Mouse (Mus musculus): ENCODE measurements around the gene Myh7. TPM values are rescaled to one million over a fixed set of nuclear protein-coding genes. Genes with fewer than 3 reads are reported as not detected.

Myh7 gene
- not detected for total RNA-seq (2023)

DNA sequence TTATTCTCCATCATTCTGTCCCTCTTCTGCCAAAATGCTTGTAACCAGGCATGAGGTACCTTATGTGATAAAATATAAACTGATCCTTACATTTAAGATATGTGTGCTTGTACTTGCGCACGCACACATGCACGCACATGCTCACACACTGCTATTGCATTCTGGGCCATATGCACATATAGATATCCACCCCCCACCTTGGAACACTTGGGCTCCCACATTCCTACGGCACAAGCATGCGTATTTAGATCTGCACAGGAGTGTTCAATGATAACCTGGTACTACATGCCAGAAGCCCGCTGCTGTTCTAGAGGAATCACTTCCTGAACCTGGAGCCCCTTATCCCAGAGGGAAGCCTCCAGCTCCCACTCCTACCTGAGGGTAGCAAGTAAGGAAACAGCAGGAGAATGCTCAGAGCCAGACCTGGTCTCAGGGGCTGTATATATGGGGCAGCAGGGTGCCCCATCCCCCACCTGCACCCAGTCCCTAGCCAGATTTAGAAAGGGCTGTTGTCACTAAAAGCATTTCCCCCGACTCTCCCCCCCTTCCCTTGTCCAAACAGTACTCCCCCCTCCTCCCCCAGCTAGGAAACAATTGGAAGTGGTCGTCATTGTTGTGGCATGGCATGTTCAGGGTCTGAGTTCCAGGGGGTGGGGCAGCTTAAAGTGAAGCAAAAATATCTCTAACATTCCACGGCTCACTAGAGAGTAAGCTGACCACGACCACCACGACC is at the start of gene Myh7:
Myh7 (minus strand) TSS at position 491 of the 733 bp plus-strand sequence.

DNA sequence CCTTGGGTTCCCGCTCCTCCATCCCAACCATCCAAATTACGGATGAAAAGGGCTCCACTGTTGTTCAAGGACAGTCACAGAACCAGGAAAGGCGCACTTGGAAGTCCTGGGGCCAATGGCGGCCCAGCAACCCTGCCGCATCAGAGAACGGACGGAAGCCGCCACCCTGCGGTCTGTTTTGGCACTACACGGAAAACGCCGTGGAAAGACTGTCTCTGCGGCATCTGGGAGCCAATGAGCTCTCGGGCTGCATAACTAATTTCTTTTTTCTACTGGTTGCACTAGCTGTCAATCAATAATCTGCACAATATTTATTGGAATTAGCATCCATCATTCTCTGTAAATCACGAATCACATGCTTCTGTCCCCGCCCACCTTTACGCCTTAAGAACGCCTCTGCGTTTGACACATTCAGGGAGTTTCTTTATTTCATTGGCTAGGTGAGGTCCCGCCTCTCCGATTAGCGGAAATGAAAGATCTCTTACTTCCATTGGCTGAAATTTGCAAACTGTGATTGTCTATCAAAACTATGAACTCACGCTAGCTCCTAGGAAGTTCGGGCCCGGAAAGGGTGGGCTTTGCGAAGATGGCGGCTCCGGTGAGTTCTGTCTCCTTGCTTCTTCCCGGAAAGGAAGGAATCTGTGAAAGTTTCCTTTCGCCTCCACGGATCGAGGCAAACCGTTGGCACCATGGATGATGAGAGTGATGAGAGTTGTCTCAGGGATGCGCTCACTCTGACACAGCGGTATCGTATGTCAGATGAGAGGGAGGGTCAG is 20.8 kb upstream of the Myh7 start, which contains the start of gene Ngdn:
Ngdn (plus strand) TSS at position 464 of the 776 bp plus-strand sequence.

DNA sequence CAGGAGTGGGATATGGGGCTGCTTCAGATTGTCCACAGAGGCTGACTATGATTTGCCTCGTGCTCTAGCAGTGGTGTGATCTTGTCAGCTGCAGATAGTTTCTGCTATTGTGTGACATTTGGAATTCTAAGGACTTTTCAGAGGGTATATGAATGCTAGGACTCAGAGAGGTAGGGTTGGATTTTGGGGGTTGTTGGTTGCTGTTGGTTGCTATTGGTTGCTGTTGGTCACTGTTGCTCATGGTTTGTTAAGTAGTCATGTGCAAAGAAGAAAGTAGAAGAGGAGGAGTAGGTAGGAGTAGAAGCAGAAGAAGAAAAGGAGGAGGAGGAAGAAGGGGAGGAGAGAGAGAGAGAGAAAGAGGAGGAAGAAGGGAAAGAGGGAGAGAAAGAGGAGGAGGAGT is 17.8 kb downstream of the Myh7 start, which contains the start of gene Gm17428:
Gm17428 (plus strand) TSS at position 301 of the 400 bp plus-strand sequence.

DNA sequence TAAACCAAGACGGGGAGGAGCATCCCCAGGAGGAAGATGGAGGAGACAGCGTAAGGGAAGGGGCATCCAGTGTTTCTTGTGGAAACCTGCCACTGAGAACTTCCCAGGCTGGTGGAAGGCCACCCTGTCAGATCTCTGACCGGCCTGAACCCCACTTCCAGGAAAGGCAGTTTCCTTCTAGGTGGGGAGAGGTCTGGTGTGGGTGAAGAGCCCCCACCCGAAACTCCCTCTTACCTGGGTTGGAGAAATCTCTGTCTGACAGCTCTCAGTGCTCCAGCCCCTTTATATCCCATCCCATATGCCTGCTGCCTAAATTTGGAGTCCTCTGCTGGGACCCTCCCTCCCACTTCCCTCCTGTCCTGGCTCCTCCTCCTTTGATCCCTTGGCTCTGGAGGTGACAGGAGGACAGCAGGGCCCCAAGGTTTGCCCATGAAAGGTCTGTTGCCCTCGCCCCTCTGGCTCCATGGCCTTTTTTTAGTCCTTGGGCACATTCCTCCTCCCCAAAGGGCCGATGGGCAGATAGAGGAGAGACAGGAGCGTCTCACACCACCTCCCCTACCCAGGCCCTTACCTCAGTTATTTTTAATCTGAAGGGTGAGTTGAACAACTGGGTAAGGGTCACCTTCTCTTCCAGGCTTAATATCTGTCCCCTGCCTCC is 28.0 kb downstream of the Myh7 start, which contains the start of gene Myh6:
Myh6 (minus strand) TSS at position 608 of the 658 bp plus-strand sequence.

DNA sequence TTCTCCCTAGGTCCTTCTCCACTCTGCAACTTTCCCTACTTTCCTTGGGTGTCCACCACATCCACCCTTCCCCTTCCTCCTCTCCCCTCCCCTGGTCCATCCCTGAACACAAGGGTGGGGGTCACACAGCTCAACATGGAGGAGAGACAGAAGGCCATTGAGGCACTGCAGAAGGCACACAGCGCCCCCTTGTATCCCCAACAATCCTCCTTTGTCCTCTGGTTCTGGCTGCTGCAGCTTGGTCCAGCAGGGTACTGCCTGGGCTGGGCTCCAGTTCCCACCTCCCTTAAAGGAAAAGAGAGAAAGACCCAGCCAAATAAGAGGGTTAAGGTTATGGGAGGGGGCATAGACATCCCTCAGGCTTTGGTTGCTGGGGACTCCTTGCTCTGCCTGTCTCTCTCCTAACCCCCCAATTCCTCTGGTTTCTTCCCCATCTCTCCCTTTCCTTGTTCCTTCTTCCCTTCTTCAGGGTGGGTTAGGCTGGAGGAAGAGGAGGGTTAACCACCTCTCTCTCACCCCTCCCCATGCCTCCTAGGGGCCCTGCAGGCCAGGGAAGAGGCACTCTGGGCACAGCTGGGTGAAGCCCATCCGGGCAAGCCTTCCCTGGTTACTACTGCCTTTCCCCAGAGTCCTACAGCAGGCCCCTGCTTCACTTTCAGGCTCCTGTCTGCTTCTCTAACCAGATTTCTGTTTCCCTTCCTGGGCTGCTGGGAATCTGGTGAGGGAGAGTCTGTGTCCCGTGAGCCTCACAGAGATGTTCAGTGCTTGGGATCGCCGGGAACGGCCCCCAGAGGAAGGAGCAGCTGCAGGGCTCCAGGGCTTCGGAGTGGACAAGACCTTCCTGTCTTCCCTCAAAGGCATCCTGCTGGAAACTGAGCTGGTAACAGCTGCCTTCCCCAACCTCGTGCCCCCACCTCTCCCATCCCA is 58.3 kb downstream of the Myh7 start, which contains the start of gene Cmtm5:
Cmtm5 (plus strand) TSS at position 358 of the 927 bp plus-strand sequence.

DNA sequence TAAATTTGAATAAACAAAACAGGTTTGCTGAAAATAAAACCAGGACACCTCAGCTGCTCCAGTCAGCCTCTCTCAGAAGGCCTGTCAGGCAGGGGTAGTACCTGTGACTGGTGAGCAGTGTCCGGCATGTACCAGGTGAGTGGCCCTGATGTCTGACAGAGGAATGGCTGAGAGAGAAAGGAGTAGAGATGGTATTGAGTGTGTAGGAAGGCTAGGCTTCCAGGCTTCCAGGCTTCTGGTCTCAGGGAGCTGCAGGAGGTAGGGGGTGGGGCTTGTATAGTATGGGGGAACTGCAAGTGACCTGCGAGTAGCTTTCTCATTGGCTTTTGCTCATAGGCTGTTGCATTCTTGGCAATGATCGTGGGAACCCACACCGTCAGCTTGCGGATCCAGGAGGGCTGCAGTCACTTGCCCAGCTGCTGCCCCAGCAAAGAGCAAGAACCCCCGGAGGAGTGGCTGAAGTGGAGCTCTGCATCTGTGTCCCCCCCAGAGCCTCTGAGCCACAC is 61.7 kb downstream of the Myh7 start, which contains the start of gene Il25:
Il25 (plus strand) TSS at position 51 of the 506 bp plus-strand sequence.

DNA sequence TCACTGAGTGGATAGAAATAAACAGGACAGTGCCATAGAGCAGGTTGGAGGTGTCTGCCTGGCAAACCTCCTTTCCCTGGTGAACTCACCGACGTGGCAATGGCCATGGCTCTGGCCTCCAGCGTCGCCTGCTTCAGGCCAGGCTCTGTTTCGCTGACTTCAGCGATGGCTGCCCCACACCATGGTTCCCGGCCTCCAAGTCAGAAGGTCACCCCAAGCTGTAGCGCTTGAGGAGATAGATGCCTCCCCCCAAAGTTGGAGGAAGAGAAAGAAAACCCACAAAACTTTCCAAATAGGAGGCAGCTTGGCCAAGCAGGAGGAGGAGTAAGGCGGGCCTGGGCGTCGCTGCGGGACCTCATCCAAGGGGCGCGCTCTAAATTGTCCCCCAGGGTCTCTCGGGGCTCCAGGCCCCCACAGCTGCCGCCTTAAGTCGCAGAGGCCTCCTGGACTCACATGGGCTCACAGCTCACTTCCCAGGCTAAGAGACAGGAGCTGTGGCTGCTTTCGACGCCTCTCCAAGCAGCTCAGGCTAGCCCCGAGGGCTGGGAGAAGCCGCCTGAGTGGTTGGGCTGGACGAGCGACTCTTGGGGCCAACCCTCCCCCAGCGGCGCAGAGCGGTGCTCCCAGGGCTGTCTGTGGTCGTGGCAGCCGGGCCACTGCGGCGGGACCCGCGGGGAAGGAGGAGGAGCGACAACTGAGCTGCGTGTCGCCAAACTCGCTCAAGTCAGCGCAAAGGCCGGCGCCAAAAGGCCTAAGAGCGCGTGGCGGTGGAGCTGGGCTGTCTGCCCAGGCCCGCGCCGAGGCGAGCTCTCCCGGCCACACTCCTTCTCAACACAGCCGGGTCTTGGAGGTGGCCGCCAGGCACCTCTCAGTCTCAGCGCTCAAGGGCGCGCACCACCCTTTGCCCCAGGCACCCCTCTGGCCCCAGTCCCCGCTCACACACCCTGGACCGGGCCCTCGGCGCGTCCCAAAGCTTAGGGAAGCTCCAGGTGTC is 68.8 kb downstream of the Myh7 start, which contains the start of gene Efs:
Efs (minus strand) TSS at position 778 of the 994 bp plus-strand sequence.

Other genes starting within 250 kb of the Myh7 start
- 10 to 100 TPM; 33.9 to 35.1 TPM for gene Slc7a8, start 212.7 kb downstream of the Myh7 start, total RNA-seq (2023)
- not detected for gene Rnf212b, start 180.5 kb downstream of the Myh7 start, total RNA-seq (2023)
- gene Homez, start 123.7 kb downstream of the Myh7 start, total RNA-seq (2023) = 10 to 100 TPM in 1 of 2 experiments, 1 to 10 TPM in 1; 8.8 to 10.4 TPM
- gene Ppp1r3e, start 117.1 kb downstream of the Myh7 start, total RNA-seq (2023) = 1 to 10 TPM; 4.9 to 7.5 TPM
- 10 to 100 TPM; 10.5 to 18.6 TPM for gene Bcl2l2, start 111.2 kb downstream of the Myh7 start, total RNA-seq (2023)
- 1 to 10 TPM; 1.5 to 2.0 TPM for gene Gm20521, start 111.2 kb downstream of the Myh7 start, total RNA-seq (2023)
- gene Pabpn1, start 102.1 kb downstream of the Myh7 start, total RNA-seq (2023) = 100 to 1,000 TPM; 173 to 176 TPM
- 1 to 10 TPM; 5.2 to 7.3 TPM for gene Slc22a17, start 81.5 kb downstream of the Myh7 start, total RNA-seq (2023)
- not detected for gene Efs, start 68.5 kb downstream of the Myh7 start, total RNA-seq (2023)
- gene Il25, start 61.9 kb downstream of the Myh7 start, total RNA-seq (2023) = not detected
- gene Cmtm5, start 58.4 kb downstream of the Myh7 start, total RNA-seq (2023) = not detected
- not detected for gene Myh6, start 27.7 kb downstream of the Myh7 start, total RNA-seq (2023)
- not detected for gene Gm17428, start 17.7 kb downstream of the Myh7 start, total RNA-seq (2023)
- gene Ngdn, start 20.8 kb upstream of the Myh7 start, total RNA-seq (2023) = 10 to 100 TPM; 48.0 to 59.7 TPM
- 1 to 10 TPM; 6.7 to 8.1 TPM for gene Zfhx2, start 97.7 kb upstream of the Myh7 start, total RNA-seq (2023)
- gene Thtpa, start 100.2 kb upstream of the Myh7 start, total RNA-seq (2023) = 1 to 10 TPM; 5.2 to 5.7 TPM
- 10 to 100 TPM; 72.9 to 79.5 TPM for gene Ap1g2, start 112.0 kb upstream of the Myh7 start, total RNA-seq (2023)
- gene Jph4, start 122.3 kb upstream of the Myh7 start, total RNA-seq (2023) = not detected
- gene Dhrs2, start 227.4 kb upstream of the Myh7 start, total RNA-seq (2023) = not detected